Mouse (Mus musculus) gastrocnemius, postnatal 4 days (tissue): ENCODE measurements around the gene 1700030J22Rik. TPM values are rescaled to one million over a fixed set of nuclear protein-coding genes. Genes with fewer than 3 reads are reported as not detected.

Source experiments
- DNase-seq, 2 experiments: peaks; one replicate each; pipeline ENCODE4 v3.0.0; 2021 to 2022; ENCODE audit warnings: low spot score in 2 of 2, mixed read lengths in 2 of 2
- long read RNA-seq, 2 experiments: library from polyadenylated mRNA; stranded (forward); transcript quantifications; one replicate each; pipeline ENCODE4 v2.0.0; 2021
- total RNA-seq, 2 experiments: library from RNA; stranded (reverse); gene quantifications; 2 replicates each; pipeline ENCODE4 v1.2.3; 2021

Gene 1700030J22Rik
- total RNA-seq = under 1 TPM; 0.18 to 0.34 TPM
- long read RNA-seq, experiment 1 = 0 reads
- long read RNA-seq, experiment 2 = 0 reads

GRCm38 (mm10) chr8:116978631-116979256 lies at the start of gene 1700030J22Rik:
Gene 1700030J22Rik (minus strand): TSS chr8:116978959.
- DNase-seq = peak; percentile 90 to 98

GRCm38 (mm10) chr8:117027601-117028000 lies 48.8 kb upstream of the 1700030J22Rik start:
- no peak for DNase-seq

GRCm38 (mm10) chr8:117022297-117022993 lies 43.7 kb upstream of the 1700030J22Rik start:
- no peak for DNase-seq

- DNase-seq = no peak
Measured at GRCm38 (mm10) chr8:117019323-117020275, 40.8 kb upstream of the 1700030J22Rik start.

GRCm38 (mm10) chr8:117017896-117018295 lies 39.1 kb upstream of the 1700030J22Rik start:
- DNase-seq = no peak

GRCm38 (mm10) chr8:117017006-117017405 lies 38.2 kb upstream of the 1700030J22Rik start:
- DNase-seq = no peak

GRCm38 (mm10) chr8:117015670-117016069 lies 36.9 kb upstream of the 1700030J22Rik start:
- no peak for DNase-seq

- DNase-seq = no peak
Measured at GRCm38 (mm10) chr8:117011366-117011765, 32.6 kb upstream of the 1700030J22Rik start.

GRCm38 (mm10) chr8:116994016-116994716 lies 15.4 kb upstream of the 1700030J22Rik start:
- DNase-seq = no peak

- peak; percentile 99 for DNase-seq
Measured at GRCm38 (mm10) chr8:116993095-116993867, 14.5 kb upstream of the 1700030J22Rik start, which contains the start of gene Gcsh. Gene Gcsh (minus strand): TSS chr8:116993537.

- no peak for DNase-seq
Measured at GRCm38 (mm10) chr8:116992176-116992971, 13.6 kb upstream of the 1700030J22Rik start.

- no peak for DNase-seq
Measured at GRCm38 (mm10) chr8:116991241-116991640, 12.5 kb upstream of the 1700030J22Rik start.

GRCm38 (mm10) chr8:116989842-116990241 lies 11.1 kb upstream of the 1700030J22Rik start:
- DNase-seq = no peak

- DNase-seq = peak in 1 of 2 experiments; percentile 55
Measured at GRCm38 (mm10) chr8:116980117-116980516, 1.4 kb upstream of the 1700030J22Rik start.

GRCm38 (mm10) chr8:116978052-116978451 lies 707 bp downstream of the 1700030J22Rik start:
- DNase-seq = no peak

GRCm38 (mm10) chr8:116975606-116976005 lies 3.2 kb downstream of the 1700030J22Rik start:
- no peak for DNase-seq

- DNase-seq = no peak
Measured at GRCm38 (mm10) chr8:116975066-116975465, 3.7 kb downstream of the 1700030J22Rik start.

- no peak for DNase-seq
Measured at GRCm38 (mm10) chr8:116969531-116969930, 9.2 kb downstream of the 1700030J22Rik start.

- no peak for DNase-seq
Measured at GRCm38 (mm10) chr8:116954415-116954814, 24.3 kb downstream of the 1700030J22Rik start.
